In genomic region chr17:29660762-29661391, GRCm38 (mm10) we compare ENCODE assay signal across 8 mouse cellular contexts. TPM values are rescaled to one million over a fixed set of nuclear protein-coding genes. Genes with fewer than 3 reads are reported as not detected.
DNase-seq lines count a peak whose midpoint lies in the region; ATAC-seq lines count a peak whose summit lies in the region.

No protein-coding gene starts in this region.

- peak; percentile 28 for DNase-seq in adrenal gland, postnatal 25 days
- DNase-seq in adrenal gland, adult (ENCODE audit: inconsistent age in 2 of 2, low spot score in 1 of 2) = no peak
- DNase-seq in retina, embryonic 14.5 days (ENCODE audit: low spot score) = peak; percentile 40
- no peak for DNase-seq in retina, postnatal 1 day
- DNase-seq in thymus, postnatal 14 days = peak; percentile 62
- no peak for DNase-seq in cerebellum, postnatal 4 days (ENCODE audit: low spot score in 2 of 2)

- peak; percentile 60 for ATAC-seq in granulocyte monocyte progenitor cell, adult 5-6 weeks (replicated peaks; ENCODE audit: poor library complexity, severe bottlenecking)
- ATAC-seq in megakaryocyte, adult 5-6 weeks (ENCODE audit: poor library complexity, severe bottlenecking) = peak; percentile 43

RNA-seq across cellular contexts. Expression of gene Cmtr1, which starts 0.5 kb away (rescaled TPM):
- 88.4 and 104 TPM in 2 replicates for total RNA-seq in adrenal gland, postnatal 25 days (2021)
- 33.2 and 69.7 TPM in 2 replicates for total RNA-seq in granulocyte monocyte progenitor cell, adult 5-6 weeks (2014; fragmentation: Nextera tagmentation)
- 144 and 178 TPM in 2 replicates for total RNA-seq in granulocyte monocyte progenitor cell, adult 5-6 weeks (2017)
- total RNA-seq in megakaryocyte, adult 5-6 weeks (2015) = 31.4 and 43.2 TPM in 2 replicates
- total RNA-seq in megakaryocyte, adult 5-6 weeks (2017) = 242 and 307 TPM in 2 replicates

RNA-seq across cellular contexts. Expression of gene Gm28043, which starts 46.2 kb away (rescaled TPM):
- 4.5 and 5.0 TPM in 2 replicates for total RNA-seq in adrenal gland, postnatal 25 days (2021)
- 2.7 and 5.4 TPM in 2 replicates for total RNA-seq in granulocyte monocyte progenitor cell, adult 5-6 weeks (2014; fragmentation: Nextera tagmentation)
- total RNA-seq in granulocyte monocyte progenitor cell, adult 5-6 weeks (2017) = 5.2 and 6.1 TPM in 2 replicates
- 1.7 and 2.1 TPM in 2 replicates for total RNA-seq in megakaryocyte, adult 5-6 weeks (2015)
- total RNA-seq in megakaryocyte, adult 5-6 weeks (2017) = 9.3 and 11.6 TPM in 2 replicates

RNA-seq across cellular contexts. Expression of gene Rnf8, which starts 46.3 kb away (rescaled TPM):
- total RNA-seq in adrenal gland, postnatal 25 days (2021) = 54.1 and 57.0 TPM in 2 replicates
- 42.3 and 44.2 TPM in 2 replicates for total RNA-seq in granulocyte monocyte progenitor cell, adult 5-6 weeks (2014; fragmentation: Nextera tagmentation)
- 34.7 and 48.5 TPM in 2 replicates for total RNA-seq in granulocyte monocyte progenitor cell, adult 5-6 weeks (2017)
- total RNA-seq in megakaryocyte, adult 5-6 weeks (2015) = 17.5 and 24.2 TPM in 2 replicates
- 28.1 and 31.8 TPM in 2 replicates for total RNA-seq in megakaryocyte, adult 5-6 weeks (2017)

RNA-seq across cellular contexts. Expression of gene Ccdc167, which starts 56.0 kb away (rescaled TPM):
- total RNA-seq in adrenal gland, postnatal 25 days (2021) = 9.3 and 14.0 TPM in 2 replicates
- total RNA-seq in granulocyte monocyte progenitor cell, adult 5-6 weeks (2014; fragmentation: Nextera tagmentation) = 22.8 and 23.7 TPM in 2 replicates
- total RNA-seq in granulocyte monocyte progenitor cell, adult 5-6 weeks (2017) = 7.8 and 8.9 TPM in 2 replicates
- total RNA-seq in megakaryocyte, adult 5-6 weeks (2015) = 14.0 and 17.2 TPM in 2 replicates
- 8.9 and 11.5 TPM in 2 replicates for total RNA-seq in megakaryocyte, adult 5-6 weeks (2017)

Comparison
In these comparisons a context has a peak if more than half of its experiments do, and no peak if none do; other contexts are left out.
1. DNase-seq: peak in adrenal gland, postnatal 25 days (single experiment), retina, embryonic 14.5 days (single experiment) and thymus, postnatal 14 days (single experiment); none in adrenal gland, adult (0 of 2), retina, postnatal 1 day (single experiment) and cerebellum, postnatal 4 days (0 of 2).